Mouse (Mus musculus) heart, embryonic 16.5 days (tissue): Measurements from ENCODE around the gene Hnrnpul1. TPM values are rescaled to one million over a fixed set of nuclear protein-coding genes. Genes with fewer than 3 reads are reported as not detected.

Experiments
- ATAC-seq: fragments of 200-750 bp; cut with Nextera tagmentation; replicated peaks from 2 replicates; pipeline ENCODE4 v1.8.0; 2017; ENCODE audit warnings: moderate number of reproducible peaks; ENCODE audit not compliant: insufficient read depth, low FRiP score; ENCODE audit errors: extremely low read depth
- H3K27ac ChIP-seq: fragments of 300-500 bp; sonication (generic); 2 replicates; pipeline ENCODE4 v1.5.1; 2014; ENCODE audit warnings: mild to moderate bottlenecking, low read length, control low read depth, moderate library complexity
- H3K27me3 ChIP-seq: fragments of 300-500 bp; sonication (generic); 2 replicates; pipeline ENCODE4 v1.6.1; 2014; ENCODE audit warnings: low read length, mixed read lengths; ENCODE audit not compliant: control insufficient read depth, insufficient read depth
- H3K36me3 ChIP-seq: fragments of 300-500 bp; sonication (generic); 2 replicates; pipeline ENCODE4 v1.6.1; 2014; ENCODE audit not compliant: control insufficient read depth, insufficient read depth
- H3K4me1 ChIP-seq: fragments of 300-500 bp; sonication (generic); 2 replicates; pipeline ENCODE4 v1.6.1; 2014; ENCODE audit warnings: low read length, mixed read lengths; ENCODE audit not compliant: control insufficient read depth, insufficient read depth
- H3K4me2 ChIP-seq: fragments of 300-500 bp; sonication (generic); 2 replicates; pipeline ENCODE4 v1.6.1; 2014; ENCODE audit warnings: low read depth, mild to moderate bottlenecking, control low read depth, low read length
- H3K4me3 ChIP-seq: fragments of 300-500 bp; sonication (generic); 2 replicates; pipeline ENCODE4 v1.5.1; 2014; ENCODE audit warnings: mild to moderate bottlenecking, control low read depth, low read length
- H3K9ac ChIP-seq: fragments of 300-500 bp; sonication (generic); 2 replicates; pipeline ENCODE4 v1.6.1; 2014; ENCODE audit warnings: low read length, control low read depth
- H3K9me3 ChIP-seq: fragments of 300-500 bp; sonication (generic); replicated peaks from 2 replicates; pipeline ENCODE4 v1.6.1; 2016; ENCODE audit warnings: low read length; ENCODE audit not compliant: control insufficient read depth
- WGBS: fragments of 180-500 bp; shearing (Covaris S2); extraction: QIAGEN DNeasy Blood & Tissue Kit; methylation state at CpG from one replicate; pipeline ENCODE4 v1.1.7; 2014; 5-methylcytosine and 5-hydroxymethylcytosine counted together
- polyA plus RNA-seq: library from polyadenylated mRNA; unstranded; fragments of >200 nt; fragmentation: Nextera tagmentation; extraction: Ambion mirVana; gene quantifications from 2 replicates; pipeline ENCODE4 v1.2.1, GENCODE M21; 2015

Gene Hnrnpul1
- polyA plus RNA-seq, 1 experiment from 2014 or later = 34.4 TPM

DNA sequence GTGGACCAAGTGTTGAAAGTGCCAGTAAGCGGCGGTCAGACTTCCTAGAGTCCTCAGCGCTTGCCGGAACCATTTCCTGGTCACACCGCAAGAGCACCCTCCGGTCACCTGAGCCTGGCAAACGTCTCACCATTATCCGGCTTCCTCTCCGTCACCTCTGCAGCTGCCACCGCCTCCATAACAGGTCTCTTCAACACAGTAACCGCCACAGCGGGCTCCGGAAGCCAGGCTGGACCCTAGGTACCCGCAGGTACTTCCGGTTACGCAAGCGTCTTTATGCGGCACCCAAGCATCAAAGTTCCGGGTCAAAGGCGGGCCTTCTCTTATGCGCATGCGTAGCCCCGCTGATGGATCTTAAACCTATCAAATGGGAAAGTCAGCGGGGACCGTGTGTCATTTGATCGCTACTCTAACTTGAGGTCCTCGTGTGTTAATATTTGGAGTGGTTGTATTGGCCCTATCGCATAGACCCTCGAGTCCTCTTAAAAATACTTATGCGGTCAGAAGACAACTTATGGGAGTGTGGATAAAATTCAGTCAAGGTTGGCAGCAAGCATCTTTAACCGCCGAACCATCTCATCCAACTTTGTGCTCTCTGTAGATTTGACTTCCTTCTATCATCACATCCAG is 35.7 kb downstream of the Hnrnpul1 start, which contains the start of gene Ccdc97:
TSS of gene Ccdc97 (minus strand) at position 301 of the 630 bp plus-strand sequence.
- Histone ChIP-seq H3K4me3 (peak within 1 kb of the TSS; percentile 66), H3K4me1 (peaks cover 16% of the 10 kb centered on the region), H3K27ac (peak within 1 kb of the TSS; percentile 79), H3K36me3 (peaks cover 43% of the 10 kb centered on the region), H3K4me2 (peak within 1 kb of the TSS; percentile 76), H3K9me3 (no peaks in the 10 kb centered on the region), H3K9ac (peak within 1 kb of the TSS; percentile 75), H3K27me3 (no peaks in the 10 kb centered on the region)
- peak; percentile 81 for ATAC-seq
- WGBS = 2% methylated on average over 32 of the region's 32 CpGs

DNA sequence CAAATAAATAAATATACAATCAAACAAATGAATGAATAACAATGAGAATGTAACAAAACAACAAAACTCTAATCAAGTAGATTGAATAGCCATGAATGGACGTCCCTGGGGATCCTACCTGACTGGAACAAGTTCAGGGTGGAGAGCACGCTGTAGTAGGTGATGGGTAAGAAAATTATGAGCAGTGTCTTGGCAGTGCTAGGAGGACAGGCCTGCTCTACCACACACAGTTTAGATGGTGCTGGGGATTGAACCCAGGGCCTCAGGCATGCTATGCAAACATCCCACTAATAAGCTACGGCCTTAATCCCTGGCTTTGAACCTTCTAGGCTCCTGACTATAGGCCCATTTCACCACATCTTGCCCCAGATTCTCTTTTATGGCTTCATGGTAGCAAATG is 37.1 kb downstream of the Hnrnpul1 start:
- Histone ChIP-seq H3K27me3 (no peaks in the 10 kb centered on the region), H3K27ac (no peak overlapping the region), H3K4me2 (peak overlapping the region; percentile 76), H3K4me1 (peaks cover 18% of the 10 kb centered on the region), H3K9me3 (no peaks in the 10 kb centered on the region), H3K9ac (no peak overlapping the region), H3K4me3 (no peak overlapping the region), H3K36me3 (peaks cover 44% of the 10 kb centered on the region)
- WGBS = 86% methylated on average over 3 of the region's 3 CpGs
- no peak for ATAC-seq

DNA sequence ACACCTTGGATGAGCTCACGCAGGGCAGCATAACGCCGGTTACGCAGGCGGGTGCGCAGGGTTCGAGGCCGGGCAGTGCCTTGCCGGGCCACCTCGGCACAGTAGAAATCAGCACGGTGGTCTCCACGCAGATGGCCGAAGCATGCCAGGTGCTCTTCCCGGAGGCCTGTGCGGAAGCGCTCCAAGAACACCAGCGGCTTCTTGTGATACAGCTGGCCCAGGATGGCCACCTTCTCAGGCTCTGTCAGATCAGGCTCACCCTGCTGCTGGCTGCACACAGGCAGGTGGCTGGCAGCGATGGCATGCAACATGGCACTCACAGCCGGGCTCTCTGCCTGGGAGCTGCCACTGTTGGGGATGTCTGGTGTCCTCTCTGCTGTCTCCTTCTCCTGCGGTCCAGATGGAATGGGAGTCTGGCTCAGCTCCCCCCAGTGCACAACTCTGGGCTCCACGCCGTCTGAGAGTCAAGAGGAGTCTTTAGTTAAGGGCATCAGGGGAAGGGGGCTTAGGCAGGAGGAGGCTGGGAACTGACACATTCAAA is 38.8 kb downstream of the Hnrnpul1 start:
- H3K4me2 ChIP-seq = no peak overlapping the region
- WGBS = 93% methylated on average over 22 of the region's 22 CpGs
- ATAC-seq = no peak
- no peak overlapping the region for H3K9ac ChIP-seq
- H3K27me3 ChIP-seq = no peaks in the 10 kb centered on the region
- H3K4me3 ChIP-seq = no peak overlapping the region
- H3K36me3 ChIP-seq = peaks cover 38% of the 10 kb centered on the region
- peaks cover 35% of the 10 kb centered on the region for H3K4me1 ChIP-seq
- H3K9me3 ChIP-seq = no peaks in the 10 kb centered on the region
- H3K27ac ChIP-seq = no peak overlapping the region

DNA sequence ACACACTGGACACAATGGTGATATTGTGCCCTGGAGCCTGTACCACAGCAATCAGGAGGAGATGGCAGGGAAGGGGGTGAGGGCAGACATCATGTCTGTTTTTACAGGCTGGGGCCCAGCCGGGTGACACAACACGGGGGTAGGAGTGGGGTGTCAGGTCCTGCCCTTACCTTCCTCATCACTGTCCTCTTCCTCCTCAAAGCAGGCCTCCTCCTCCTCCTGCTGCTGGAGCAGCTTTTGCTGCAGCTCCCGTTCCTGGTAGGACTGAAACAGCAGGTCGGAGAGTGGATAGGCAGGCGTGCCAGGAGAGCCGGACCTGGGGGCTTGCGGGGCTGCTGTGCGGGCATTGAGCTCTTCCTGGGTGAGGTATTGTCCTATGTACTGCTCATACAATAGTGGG is 40.0 kb downstream of the Hnrnpul1 start:
- peaks cover 38% of the 10 kb centered on the region for H3K36me3 ChIP-seq
- WGBS = 86% methylated on average over 8 of the region's 8 CpGs
- H3K9me3 ChIP-seq = no peaks in the 10 kb centered on the region
- no peak for ATAC-seq
- no peak overlapping the region for H3K27ac ChIP-seq
- no peaks in the 10 kb centered on the region for H3K27me3 ChIP-seq
- H3K4me1 ChIP-seq = peaks cover 44% of the 10 kb centered on the region
- H3K9ac ChIP-seq = no peak overlapping the region
- no peak overlapping the region for H3K4me2 ChIP-seq
- no peak overlapping the region for H3K4me3 ChIP-seq

DNA sequence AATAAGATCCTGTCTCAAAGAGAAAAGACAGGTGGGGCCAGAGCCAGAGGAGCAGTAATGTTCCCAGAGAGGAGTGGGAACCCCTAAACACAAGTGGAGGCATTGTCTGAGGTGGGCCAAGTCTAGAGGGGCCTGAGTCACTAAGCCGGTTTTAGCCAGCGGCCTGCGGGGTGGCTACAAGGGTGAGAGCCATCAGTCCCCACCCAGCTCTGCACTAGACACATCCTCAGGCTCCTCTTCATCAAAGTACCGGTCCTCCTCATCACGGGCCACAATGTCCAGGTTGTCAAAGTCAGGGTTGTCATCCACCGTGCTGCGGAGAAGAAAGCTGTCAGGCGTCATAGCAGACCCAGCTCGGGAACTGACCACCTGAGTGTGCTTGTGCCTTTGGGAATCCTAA is 41.8 kb downstream of the Hnrnpul1 start:
- ATAC-seq = no peak
- Histone ChIP-seq H3K4me1 (peaks cover 37% of the 10 kb centered on the region), H3K27ac (no peak overlapping the region), H3K9me3 (no peaks in the 10 kb centered on the region), H3K27me3 (no peaks in the 10 kb centered on the region), H3K4me2 (no peak overlapping the region), H3K4me3 (no peak overlapping the region), H3K9ac (no peak overlapping the region), H3K36me3 (peaks cover 38% of the 10 kb centered on the region)
- WGBS = 85% methylated on average over 9 of the region's 9 CpGs

DNA sequence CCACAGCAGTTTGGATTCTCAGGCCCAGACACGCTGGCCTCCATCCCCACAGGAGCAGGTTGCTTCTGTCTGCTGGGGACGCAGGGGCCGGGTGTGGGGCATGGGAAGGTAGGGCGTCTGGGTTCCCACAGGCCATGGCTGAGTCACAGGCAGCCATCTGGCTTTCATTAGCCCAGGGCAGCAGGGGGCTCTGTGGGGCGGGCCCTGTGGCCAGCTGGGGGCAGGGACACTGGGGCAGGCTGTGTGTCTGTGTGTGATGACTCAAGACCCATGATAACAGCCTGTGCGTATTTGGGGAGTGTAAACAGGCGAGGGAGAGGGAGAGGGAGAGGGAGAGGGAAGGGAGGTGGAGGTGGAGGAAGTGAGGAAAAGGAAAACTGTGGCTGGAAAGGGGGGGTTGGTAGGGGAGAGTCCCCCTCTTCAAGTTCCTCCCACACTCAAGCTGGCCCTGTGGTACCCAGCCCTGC is 42.8 kb downstream of the Hnrnpul1 start:
- ATAC-seq = peak; percentile 11; the same call in 1 of the 2 replicates
- Histone ChIP-seq H3K36me3 (peaks cover 38% of the 10 kb centered on the region), H3K4me2 (no peak overlapping the region), H3K4me1 (peaks cover 36% of the 10 kb centered on the region), H3K9ac (0 out of 2 replicates have a peak overlapping the region, but pooled peaks have one; percentile 41), H3K4me3 (no peak overlapping the region), H3K27me3 (no peaks in the 10 kb centered on the region), H3K27ac (peak overlapping the region; percentile 58), H3K9me3 (no peaks in the 10 kb centered on the region)
- WGBS = 13% methylated on average over 7 of the region's 7 CpGs

DNA sequence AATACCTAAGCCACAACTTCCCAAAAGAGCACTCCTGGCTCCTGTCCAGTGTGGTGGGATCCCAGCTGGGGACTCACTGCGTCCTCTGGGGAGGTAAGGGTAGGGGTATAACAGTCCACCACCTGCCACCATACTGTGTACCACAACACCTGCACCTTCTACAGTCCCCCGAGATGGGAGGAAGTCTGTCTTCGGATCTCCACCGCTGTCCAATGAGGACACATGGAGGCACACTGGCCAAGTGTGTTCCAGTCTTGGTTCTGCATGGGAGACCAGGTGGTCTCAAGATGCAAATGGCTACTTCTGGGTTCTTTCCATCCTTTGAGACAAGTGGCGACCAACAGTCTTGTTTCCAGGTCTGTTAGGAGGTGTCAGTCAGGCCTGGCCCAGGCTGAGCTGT is 43.4 kb downstream of the Hnrnpul1 start:
- H3K27ac ChIP-seq = peak overlapping the region; percentile 58
- H3K9ac ChIP-seq = no peak overlapping the region
- no peak overlapping the region for H3K4me2 ChIP-seq
- WGBS = 52% methylated on average over 5 of the region's 5 CpGs
- no peak overlapping the region for H3K4me3 ChIP-seq
- peaks cover 37% of the 10 kb centered on the region for H3K36me3 ChIP-seq
- H3K27me3 ChIP-seq = no peaks in the 10 kb centered on the region
- no peaks in the 10 kb centered on the region for H3K9me3 ChIP-seq
- ATAC-seq = no peak
- peaks cover 41% of the 10 kb centered on the region for H3K4me1 ChIP-seq

DNA sequence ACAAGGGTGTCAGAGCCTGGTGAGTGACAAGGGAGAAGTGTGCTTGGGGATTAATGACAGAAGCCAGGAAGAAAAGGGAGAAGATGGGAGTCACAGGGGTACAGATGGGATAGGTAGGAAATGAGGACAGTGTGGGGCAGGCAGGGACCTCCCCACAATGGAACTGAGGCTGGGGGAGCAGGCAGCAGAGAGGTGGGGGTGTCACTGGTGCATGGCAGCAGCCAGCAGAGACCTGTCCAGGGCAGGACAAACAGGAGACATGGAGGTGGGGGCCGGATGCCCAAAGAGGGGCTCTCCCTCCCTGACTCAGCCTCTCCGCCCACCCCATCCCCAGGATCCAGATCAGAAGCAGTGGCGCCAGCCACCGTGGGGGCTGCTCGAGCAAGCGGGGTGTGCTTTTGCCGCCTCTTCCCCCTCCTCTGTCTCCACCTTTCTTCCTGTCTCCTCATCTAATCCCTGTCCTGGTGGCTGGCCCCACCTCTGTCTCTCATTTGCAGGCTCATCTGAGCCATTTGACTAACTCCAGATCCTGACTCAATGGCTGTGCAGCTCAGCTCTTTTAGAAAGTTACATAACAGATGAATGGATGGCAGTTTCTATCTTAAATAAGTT is 43.9 kb downstream of the Hnrnpul1 start:
- Histone ChIP-seq H3K27me3 (no peaks in the 10 kb centered on the region), H3K4me1 (peaks cover 46% of the 10 kb centered on the region), H3K9me3 (no peaks in the 10 kb centered on the region), H3K27ac (peak overlapping the region; percentile 62), H3K36me3 (peaks cover 33% of the 10 kb centered on the region), H3K4me2 (peak overlapping the region; percentile 56), H3K4me3 (peak overlapping the region; percentile 16; the same call in 1 of the 2 replicates), H3K9ac (peak overlapping the region; percentile 68)
- no peak; the same call in 1 of the 2 replicates for ATAC-seq
- WGBS = 7% methylated on average over 7 of the region's 7 CpGs

DNA sequence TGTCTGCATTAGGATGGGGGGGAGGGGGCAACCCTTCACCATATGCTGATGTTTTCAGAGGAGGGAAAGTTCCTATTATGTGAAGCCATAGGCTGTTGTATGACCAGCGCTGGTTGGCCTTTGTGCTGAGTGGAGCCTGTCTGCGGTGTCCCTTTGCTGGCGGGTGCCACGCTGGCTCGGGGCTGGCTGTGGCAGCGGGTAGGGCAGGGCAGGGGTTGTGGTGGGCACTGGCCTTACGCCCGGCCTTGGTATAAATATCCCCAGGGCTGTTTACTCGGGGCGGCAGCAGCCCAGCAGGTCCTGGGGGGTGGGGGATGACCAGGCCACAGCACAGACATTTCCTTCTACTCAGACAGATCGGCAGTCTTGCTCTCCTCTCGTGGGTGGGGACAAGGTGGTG is 44.6 kb downstream of the Hnrnpul1 start:
- peak overlapping the region; percentile 16 for H3K4me3 ChIP-seq
- 13% methylated on average over 12 of the region's 12 CpGs for WGBS
- ATAC-seq = peak; percentile 32; the same call in 1 of the 2 replicates

More for the DNA sequence above, 44.6 kb downstream of the Hnrnpul1 start:
- Histone ChIP-seq H3K27me3 (no peaks in the 10 kb centered on the region), H3K9ac (peak overlapping the region; percentile 68), H3K27ac (peak overlapping the region; percentile 62), H3K4me2 (peak overlapping the region; percentile 56), H3K4me1 (peaks cover 51% of the 10 kb centered on the region), H3K36me3 (peaks cover 26% of the 10 kb centered on the region), H3K9me3 (no peaks in the 10 kb centered on the region)
